Mouse (Mus musculus) limb, embryonic 14.5 days (tissue): ENCODE data around the gene Prkca. TPM values are rescaled to one million over a fixed set of nuclear protein-coding genes. Genes with fewer than 3 reads are reported as not detected.

Source experiments
- ATAC-seq: fragments of 200-750 bp; cut with Nextera tagmentation; 2 replicates; pipeline ENCODE4 v1.8.0; 2017; ENCODE audit warnings: low read depth, moderate number of reproducible peaks, moderate TSS enrichment; ENCODE audit not compliant: low FRiP score
- DNase-seq: peaks from one replicate; pipeline ENCODE4 v3.0.0-alpha.2; 2015; ENCODE audit warnings: low spot score
- H3K27ac ChIP-seq: fragments of 300-500 bp; sonication (generic); replicated peaks from 2 replicates; pipeline ENCODE4 v1.5.1; 2014; ENCODE audit warnings: low read depth, mild to moderate bottlenecking, low read length, moderate library complexity, mixed read lengths
- H3K27me3 ChIP-seq: fragments of 300-500 bp; sonication (generic); 2 replicates; pipeline ENCODE4 v1.6.1; 2014; ENCODE audit warnings: low read length, mixed read lengths; ENCODE audit not compliant: control insufficient read depth, insufficient read depth
- H3K36me3 ChIP-seq: fragments of 300-500 bp; sonication (generic); 2 replicates; pipeline ENCODE4 v1.6.1; 2014; ENCODE audit warnings: mild to moderate bottlenecking, low read length, moderate library complexity, mixed read lengths; ENCODE audit not compliant: control insufficient read depth, insufficient read depth
- H3K4me1 ChIP-seq: fragments of 300-500 bp; sonication (generic); 2 replicates; pipeline ENCODE4 v1.6.1; 2014; ENCODE audit warnings: antibody characterized with exemption, low read length, mixed read lengths; ENCODE audit not compliant: control insufficient read depth, insufficient read depth
- H3K4me2 ChIP-seq: fragments of 300-500 bp; sonication (generic); replicated peaks from 2 replicates; pipeline ENCODE4 v1.6.1; 2014; ENCODE audit warnings: low read depth, mild to moderate bottlenecking, low read length, moderate library complexity; ENCODE audit not compliant: severe bottlenecking
- H3K4me3 ChIP-seq: fragments of 300-500 bp; sonication (generic); replicated peaks from 2 replicates; pipeline ENCODE4 v1.5.1; 2014; ENCODE audit warnings: low read length
- H3K9ac ChIP-seq: fragments of 300-500 bp; sonication (generic); 2 replicates; pipeline ENCODE4 v1.6.1; 2014; ENCODE audit warnings: mild to moderate bottlenecking, low read depth, low read length, moderate library complexity; ENCODE audit not compliant: severe bottlenecking
- H3K9me3 ChIP-seq: fragments of 300-500 bp; sonication (generic); 2 replicates; pipeline ENCODE4 v1.6.1; 2016; ENCODE audit warnings: low read length; ENCODE audit not compliant: control insufficient read depth
- POLR2A ChIP-seq: fragments of 200-500 bp; IDR thresholded peaks from 2 replicates; pipeline ENCODE4 v1.8.0; 2012; ENCODE audit warnings: inconsistent platforms, mild to moderate bottlenecking, moderate library complexity, borderline replicate concordance; ENCODE audit not compliant: insufficient read depth, insufficient read length; ENCODE audit errors: extremely low read depth
- WGBS: fragments of 180-500 bp; shearing (Covaris S2); extraction: QIAGEN DNeasy Blood & Tissue Kit; methylation state at CpG from one replicate; pipeline ENCODE4 v1.1.7; 2014; 5-methylcytosine and 5-hydroxymethylcytosine counted together
- polyA plus RNA-seq, 2 experiments: library from polyadenylated mRNA; depleted of rRNA in 1 of 2; stranded (reverse) in 1 of 2; unstranded in 1 of 2; fragments of >200 nt; fragmentation: Nextera tagmentation in 1 of 2; extraction: Ambion mirVana in 1 of 2; gene quantifications; 2 replicates each; pipeline versions ENCODE4 v1.2.1 to v1.2.3; 2012 to 2014

Gene Prkca
- polyA plus RNA-seq, 2 experiments, result 9.0 to 16.3 TPM

DNA sequence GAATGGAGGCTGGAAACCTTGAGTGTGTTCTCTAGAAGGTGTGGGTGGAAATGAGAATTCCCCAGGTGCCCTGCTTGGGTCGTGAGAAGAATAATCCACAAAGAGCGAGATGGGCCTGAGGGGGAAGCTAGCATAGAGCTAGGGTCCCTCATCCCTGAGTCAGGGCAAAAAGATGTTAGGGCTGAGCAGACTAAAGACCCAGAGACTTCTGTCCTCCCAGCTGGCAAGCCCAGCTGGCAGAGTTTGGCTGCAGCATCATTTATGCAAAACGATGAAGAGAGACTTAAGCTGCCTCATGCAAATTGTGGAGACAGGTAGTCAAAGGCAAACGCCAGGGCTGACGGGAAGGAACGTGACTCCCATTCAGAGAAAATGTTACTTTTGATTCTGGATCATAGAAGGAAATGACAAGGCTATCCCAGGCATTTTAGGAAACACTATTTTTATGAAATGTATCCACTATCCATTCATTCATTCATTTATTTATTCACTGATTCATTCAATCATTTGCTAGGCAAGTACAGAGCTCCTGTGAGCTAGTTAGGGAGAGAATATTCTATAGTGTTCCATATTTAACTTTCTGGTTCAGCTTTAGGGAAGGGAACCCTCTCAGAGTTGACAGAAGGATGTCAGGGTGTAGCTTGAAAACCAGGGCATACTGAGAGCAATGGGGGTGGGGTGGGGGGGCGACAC lies 139.4 kb downstream of the Prkca start:
- Histone ChIP-seq H3K36me3 (no peaks in the 10 kb centered on the region), H3K9me3 (no peaks in the 10 kb centered on the region), H3K4me2 (no peak overlapping the region), H3K9ac (no peak overlapping the region), H3K4me1 (0 out of 2 replicates have a peak, but pooled peaks cover 4% of the 10 kb centered on the region), H3K27ac (no peak overlapping the region), H3K4me3 (no peak overlapping the region), H3K27me3 (no peaks in the 10 kb centered on the region)
- no peak for TF ChIP-seq POLR2A
- 71% methylated on average over 7 of the region's 7 CpGs for WGBS
- DNase-seq (no peak), ATAC-seq (no peak)

DNA sequence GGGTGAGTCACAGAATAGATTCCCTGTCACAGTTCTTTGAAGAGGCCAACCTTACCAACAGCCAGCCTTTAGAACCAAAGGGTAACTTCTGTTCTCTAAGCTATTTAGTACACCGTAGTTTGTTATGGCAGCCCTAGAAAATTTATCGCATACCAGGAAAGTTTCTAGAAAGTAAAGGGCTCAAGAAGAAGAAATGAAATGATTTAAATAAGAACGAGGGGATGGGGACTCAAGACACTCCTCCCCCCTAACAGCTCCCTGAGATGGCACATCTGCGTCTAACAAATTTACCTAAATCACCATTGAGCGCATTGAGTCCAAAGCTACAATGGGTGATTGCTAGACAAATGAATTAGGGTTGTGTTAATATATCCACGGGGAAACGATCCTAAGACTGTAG lies 140.9 kb downstream of the Prkca start:
- H3K9me3 ChIP-seq, result no peaks in the 10 kb centered on the region
- 0 out of 2 replicates have a peak, but pooled peaks cover 4% of the 10 kb centered on the region for H3K4me1 ChIP-seq
- no peak overlapping the region for H3K4me3 ChIP-seq
- DNase-seq (no peak), ATAC-seq (no peak)
- 85% methylated on average over 7 of the region's 7 CpGs for WGBS
- no peak overlapping the region for H3K27ac ChIP-seq
- TF ChIP-seq POLR2A, result no peak
- H3K36me3 ChIP-seq, result no peaks in the 10 kb centered on the region
- no peak overlapping the region for H3K4me2 ChIP-seq
- no peaks in the 10 kb centered on the region for H3K27me3 ChIP-seq
- no peak overlapping the region for H3K9ac ChIP-seq

GRCm38 (mm10) chr11:108200679-108201586 lies 142.8 kb downstream of the Prkca start:
- ATAC-seq (no peak), DNase-seq (no peak)
- 89% methylated on average over 14 of the region's 15 CpGs for WGBS
- no peak overlapping the region for H3K4me3 ChIP-seq
- H3K4me2 ChIP-seq, result no peak overlapping the region
- TF ChIP-seq POLR2A, result no peak
- 0 out of 2 replicates have a peak, but pooled peaks cover 4% of the 10 kb centered on the region for H3K4me1 ChIP-seq
- no peak overlapping the region for H3K9ac ChIP-seq
- H3K9me3 ChIP-seq, result no peaks in the 10 kb centered on the region
- H3K36me3 ChIP-seq, result no peaks in the 10 kb centered on the region
- H3K27me3 ChIP-seq, result no peaks in the 10 kb centered on the region
- H3K27ac ChIP-seq, result no peak overlapping the region

DNA sequence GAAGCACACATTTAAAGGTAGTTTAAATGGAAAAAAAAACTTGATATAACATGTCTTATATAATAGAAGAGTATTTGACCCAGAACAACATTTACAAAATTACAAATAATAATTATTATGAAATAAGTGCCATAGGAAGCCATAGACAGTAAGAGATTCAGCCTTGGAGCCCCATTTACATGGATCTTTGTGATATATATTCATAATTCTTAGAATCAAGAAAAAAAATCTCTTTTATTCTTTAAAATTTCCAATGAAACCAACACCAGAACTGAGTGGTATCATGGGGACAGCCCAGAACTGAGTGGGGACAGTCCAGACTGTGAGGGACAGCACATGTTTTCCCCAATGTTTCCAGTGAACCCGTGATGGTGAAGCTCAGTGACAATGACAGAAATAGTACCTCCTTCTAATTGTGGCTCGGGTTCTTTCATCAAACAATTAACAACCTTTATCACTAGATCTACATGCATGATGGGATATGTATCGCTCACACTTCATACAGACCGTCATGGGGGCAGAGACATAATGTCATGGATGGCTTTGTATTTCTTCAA lies 144.2 kb downstream of the Prkca start:
- Histone ChIP-seq H3K9me3 (no peaks in the 10 kb centered on the region), H3K4me1 (0 out of 2 replicates have a peak, but pooled peaks cover 4% of the 10 kb centered on the region), H3K4me3 (no peak overlapping the region), H3K27ac (no peak overlapping the region), H3K36me3 (no peaks in the 10 kb centered on the region), H3K27me3 (no peaks in the 10 kb centered on the region), H3K9ac (no peak overlapping the region), H3K4me2 (no peak overlapping the region)
- ATAC-seq, result no peak
- TF ChIP-seq POLR2A, result no peak
- DNase-seq, result no peak
- WGBS, result 90% methylated on average over 4 of the region's 4 CpGs

DNA sequence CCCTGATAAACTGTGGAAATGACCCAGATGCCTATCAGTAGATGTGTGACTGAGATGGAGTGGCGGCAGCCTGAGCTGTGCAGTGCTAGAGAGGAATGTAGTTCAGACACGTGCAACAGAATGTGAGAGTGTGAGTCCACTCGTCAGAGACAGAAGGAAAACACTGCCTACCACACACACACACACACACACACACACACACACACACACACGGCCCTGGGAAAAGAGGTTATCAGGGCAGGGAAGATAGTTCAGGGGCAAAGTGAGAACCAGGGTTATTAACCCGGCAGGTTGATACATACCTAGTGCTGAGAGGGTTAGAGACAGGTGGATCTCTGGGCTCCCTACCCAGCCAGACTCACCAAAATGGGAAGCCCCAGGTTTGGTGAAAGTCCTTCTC lies 145.1 kb downstream of the Prkca start:
- Histone ChIP-seq H3K4me3 (no peak overlapping the region), H3K27me3 (no peaks in the 10 kb centered on the region), H3K4me2 (no peak overlapping the region), H3K4me1 (0 out of 2 replicates have a peak, but pooled peaks cover 2% of the 10 kb centered on the region), H3K27ac (no peak overlapping the region), H3K9ac (no peak overlapping the region), H3K36me3 (no peaks in the 10 kb centered on the region), H3K9me3 (no peaks in the 10 kb centered on the region)
- 58% methylated on average over 5 of the region's 5 CpGs for WGBS
- ATAC-seq (no peak), DNase-seq (no peak)
- no peak for TF ChIP-seq POLR2A
